Mouse (Mus musculus) thymus, adult 2 months (tissue): ENCODE measurements around the gene Dtx1.

Experiments used
- CTCF ChIP-seq: fragments of 200-500 bp; IDR thresholded peaks from 2 replicates; pipeline ENCODE4 v1.5.1; 2012; ENCODE audit warnings: mild to moderate bottlenecking, control low read depth, low read length, moderate library complexity, borderline replicate concordance; ENCODE audit not compliant: control insufficient read depth, poor library complexity, insufficient read depth; ENCODE audit errors: extremely low read depth
- POLR2A ChIP-seq: fragments of 200-500 bp; IDR thresholded peaks from 2 replicates; pipeline ENCODE4 v1.6.1; 2012; ENCODE audit warnings: mild to moderate bottlenecking, low read length, control low read depth, moderate library complexity; ENCODE audit not compliant: control insufficient read depth, poor library complexity, insufficient read depth; ENCODE audit errors: extremely low read depth

GRCm38 (mm10) chr5:120652915-120653701 is 58.6 kb downstream of the Dtx1 start:
- TF ChIP-seq CTCF, result no peak
- no peak for TF ChIP-seq POLR2A
